Mouse (Mus musculus): ENCODE measurements around the gene Znrd1.

DNA sequence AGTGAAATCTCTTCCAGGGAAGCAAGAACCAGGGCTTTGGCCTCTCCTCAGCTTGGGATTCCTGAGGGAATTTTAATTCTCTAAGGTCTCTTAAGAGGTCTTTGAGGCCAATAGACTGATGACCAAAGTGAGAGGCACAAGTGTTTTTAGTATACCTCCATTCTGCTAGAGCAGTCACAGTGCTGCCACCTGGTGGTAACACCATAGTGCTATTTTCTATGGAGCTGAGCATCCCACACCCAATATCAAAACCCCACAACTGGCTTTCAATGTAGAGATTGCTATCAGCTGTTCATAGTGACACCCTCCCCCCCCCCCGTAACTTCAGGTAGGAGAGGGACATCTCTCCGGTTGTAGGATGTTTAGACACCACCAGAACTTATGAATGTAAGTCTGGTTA lies 44.3 kb downstream of the Znrd1 start:
- TF ChIP-seq CTCF (IDR thresholded peaks at IDR 0.05; ENCODE audit: low read depth, low read length), result peak; percentile 49; the same call in 1 of the 2 replicates
- TF ChIP-seq POLR2AphosphoS5 (IDR thresholded peaks at IDR 0.05; ENCODE audit: insufficient replicate concordance, low read depth, low read length), result no peak
- no peak for TF ChIP-seq GATA1 (IDR thresholded peaks at IDR 0.05; ENCODE audit: borderline replicate concordance, low read length)
